Mouse (Mus musculus) right cerebral cortex, postnatal 4 days (tissue): ENCODE measurements around the gene Kdm4b.

Source experiments
- DNase-seq: peaks from one replicate; pipeline ENCODE4 v3.0.0-alpha.2; 2022

The Kdm4b gene

DNA sequence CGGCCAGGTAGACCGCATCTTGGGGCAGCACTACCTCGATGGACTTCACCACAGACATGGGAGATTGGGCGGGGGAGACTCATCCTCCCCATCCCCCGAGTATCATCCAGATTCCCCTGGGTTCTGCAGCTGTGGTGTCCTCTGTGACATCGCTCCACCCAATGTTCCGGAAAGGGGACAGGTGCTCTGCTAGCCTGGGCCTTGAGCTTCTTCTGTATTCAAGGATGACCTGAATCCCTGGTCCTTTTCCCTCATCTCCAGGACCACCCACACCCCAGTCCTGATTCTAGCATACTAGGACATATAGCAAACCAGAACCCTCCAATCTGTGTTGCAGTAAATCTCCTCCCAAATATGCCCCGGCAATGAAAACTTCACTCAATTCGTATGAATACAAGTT lies 25.7 kb upstream of the Kdm4b start, which contains the start of gene Arrdc5:
Gene Arrdc5, minus strand, starts transcription at position 101 of the 400 bp plus-strand sequence.
- DNase-seq: no peak

DNA sequence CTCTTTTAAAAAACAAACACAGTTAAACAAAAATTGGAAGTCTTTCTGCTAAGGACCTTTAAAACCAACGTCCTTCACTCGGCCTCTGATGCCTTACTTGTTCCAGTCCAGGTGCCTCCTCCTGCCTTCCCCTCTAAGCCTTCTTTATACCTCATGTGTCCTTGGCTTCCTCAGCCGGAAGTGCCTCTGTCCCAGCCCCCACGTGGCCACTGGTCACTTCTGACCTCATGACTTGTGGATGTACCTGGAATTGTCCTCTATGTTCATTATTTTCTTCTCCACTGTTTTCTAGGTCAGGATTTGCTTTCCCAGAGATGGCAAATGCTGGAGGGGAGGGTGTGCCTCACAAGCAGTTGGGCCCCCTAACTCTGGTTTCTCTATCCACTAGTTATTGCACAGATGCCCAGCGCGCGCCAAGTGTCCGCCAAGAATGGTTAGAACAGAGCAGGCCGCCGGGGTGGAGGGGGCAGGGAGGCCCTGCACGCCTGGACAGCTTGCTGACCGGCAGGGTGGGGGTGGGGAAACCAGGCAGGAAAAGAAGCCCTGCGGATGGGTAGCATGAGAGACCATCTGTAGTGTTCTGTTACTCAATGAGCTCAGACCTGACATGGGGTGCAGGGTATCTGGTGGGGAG lies 23.4 kb upstream of the Kdm4b start:
- DNase-seq: no peak

DNA sequence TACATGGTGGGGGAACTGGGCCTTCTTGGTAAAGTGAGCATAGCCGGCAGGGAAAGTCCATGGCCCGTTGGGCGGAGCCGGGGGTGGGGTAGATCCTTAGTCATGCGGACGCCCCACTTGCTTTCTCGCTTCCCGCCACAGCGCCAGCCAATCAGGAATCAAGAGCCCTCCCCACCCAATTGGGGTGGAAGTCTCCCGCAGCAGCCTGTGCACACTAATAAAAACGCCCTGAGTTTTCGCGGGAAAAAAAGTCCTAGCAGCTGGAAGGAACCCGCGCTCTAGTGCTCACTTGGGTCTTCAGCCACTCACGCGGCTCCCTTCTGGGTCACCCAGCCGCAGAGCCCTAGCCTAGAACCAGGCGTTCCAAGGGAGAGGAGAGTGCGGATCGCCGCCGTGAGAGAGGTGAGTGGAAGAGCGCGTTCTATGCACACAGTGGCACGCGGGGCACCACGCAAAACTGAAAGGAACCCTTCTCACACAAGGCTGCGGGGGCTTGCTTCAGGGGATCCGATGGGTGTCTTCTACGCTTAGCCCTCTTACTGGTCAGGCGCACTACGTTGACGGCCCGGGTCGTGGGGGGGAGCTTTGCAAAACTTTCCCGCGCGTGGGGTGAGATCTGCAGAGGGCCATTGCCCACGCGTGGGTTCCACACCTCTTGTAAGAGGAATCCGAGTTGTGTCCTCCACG lies 22.6 kb upstream of the Kdm4b start, which contains the start of gene Uhrf1:
Gene Uhrf1, plus strand, starts transcription at position 162 of the 687 bp plus-strand sequence.
- peak; percentile 37 for DNase-seq

DNA sequence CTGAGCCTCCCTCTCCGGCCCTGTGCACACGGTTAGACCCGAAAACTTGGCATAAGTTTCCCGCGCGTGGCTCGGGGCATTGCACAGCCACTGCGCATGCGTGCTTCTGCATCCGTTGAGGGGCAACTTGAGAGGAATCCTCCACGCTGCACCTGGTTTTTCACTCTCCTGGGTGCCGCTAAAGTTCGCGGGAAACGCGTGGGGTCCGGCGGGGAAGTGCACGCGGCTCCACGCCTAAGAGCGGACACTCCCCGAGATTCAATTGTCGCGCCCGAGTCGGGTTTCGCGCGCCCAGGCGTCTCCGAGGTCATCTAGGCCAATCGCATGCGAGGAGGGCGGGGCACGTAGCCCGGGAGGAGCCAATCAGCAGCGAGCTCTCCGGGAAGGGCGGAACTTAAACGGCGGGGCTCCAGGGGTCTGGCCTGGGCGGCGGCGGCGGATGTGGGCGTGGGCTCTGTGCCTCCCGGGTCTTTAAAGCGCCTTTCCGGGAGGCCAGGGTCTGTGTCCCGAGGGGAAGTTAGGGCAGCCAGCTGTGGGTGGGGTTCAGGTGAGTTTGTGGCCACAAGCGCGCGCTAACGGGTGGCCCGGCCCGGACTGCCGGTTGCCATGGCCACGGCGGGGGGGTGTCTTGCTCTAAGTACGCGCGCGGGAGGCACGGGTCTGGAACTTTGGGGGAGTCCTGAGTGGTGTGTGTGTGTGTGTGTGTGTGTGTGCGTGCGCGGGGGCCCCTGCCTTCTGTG lies 21.8 kb upstream of the Kdm4b start:
- peak; percentile 93 for DNase-seq

DNA sequence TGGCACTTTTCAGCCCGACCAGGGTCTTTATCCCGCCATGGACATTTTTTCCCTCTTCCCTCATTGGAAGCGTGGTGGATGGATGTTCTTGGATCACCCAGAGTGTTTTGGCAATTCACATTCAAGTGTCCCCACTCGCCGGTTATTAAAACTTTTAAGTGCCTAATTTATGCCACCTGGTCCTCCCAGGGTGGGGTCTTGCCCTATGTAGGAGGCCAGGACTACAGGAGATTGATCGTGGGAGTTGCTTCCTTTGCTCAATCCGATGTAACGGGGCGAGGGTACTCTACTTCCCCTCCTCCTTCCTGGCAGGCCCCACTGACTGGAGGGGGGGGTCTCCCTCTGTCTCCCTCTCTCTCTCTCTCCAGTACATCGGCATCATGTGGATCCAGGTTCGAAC lies 21.1 kb upstream of the Kdm4b start:
- no peak for DNase-seq

DNA sequence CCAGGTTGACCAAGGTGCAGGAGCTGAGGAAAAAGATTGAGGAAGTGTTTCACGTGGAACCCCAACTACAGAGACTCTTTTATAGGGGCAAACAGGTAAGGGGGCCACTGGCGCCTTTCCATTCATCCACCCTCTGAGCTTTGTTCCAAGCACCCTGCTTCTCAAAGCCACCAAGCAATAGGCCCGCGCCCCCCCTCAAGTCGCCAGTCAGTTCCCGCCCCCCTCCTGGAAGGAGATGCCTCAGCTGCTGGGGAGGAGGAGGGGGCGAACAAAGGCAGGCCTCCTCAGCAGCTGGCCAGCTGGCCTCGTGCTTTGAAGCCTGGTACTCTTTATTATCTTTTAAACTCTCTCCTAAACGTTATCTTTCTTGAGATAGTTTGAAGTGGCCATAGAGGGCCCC lies 20.7 kb upstream of the Kdm4b start:
- DNase-seq: no peak

DNA sequence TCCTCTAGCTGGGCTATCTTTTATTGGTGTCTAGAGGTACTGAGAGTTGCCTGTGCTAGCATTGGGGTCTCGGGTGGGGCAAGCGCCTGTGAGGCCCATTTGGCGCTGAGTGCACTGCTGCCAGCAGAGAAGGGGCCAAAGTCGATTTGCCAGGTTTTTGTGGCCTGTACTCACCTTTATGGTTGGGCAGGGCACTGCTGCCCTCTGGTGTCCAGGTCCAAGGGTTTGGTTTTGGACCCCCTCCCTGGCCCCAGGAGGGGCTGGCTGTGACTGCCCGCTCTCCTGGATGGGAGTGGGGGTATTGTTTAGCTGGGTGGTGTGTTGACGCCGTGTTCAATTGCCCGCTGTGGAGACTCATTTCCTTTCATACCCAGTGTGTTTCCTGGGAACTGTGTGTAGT lies 20.0 kb upstream of the Kdm4b start:
- no peak for DNase-seq

DNA sequence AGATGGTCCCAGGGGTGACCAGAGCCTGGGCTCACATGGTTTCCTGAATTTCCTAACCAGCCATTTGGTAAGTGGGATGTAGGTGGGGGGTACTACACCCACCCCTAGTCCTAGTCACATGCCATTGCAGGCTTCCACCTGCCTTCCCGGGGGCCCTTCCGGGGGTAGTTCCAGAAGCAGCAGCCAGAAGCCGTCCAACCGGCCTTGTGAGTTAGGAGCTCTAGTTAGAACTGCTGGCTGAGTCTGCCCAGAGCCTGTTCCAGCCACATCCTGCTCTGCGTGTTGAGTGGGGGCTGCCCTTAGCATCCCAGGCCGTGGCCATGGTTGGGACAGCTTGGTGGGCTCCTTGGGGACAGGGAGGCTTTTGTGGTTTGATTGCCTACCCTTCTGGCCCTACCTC lies 17.8 kb upstream of the Kdm4b start:
- DNase-seq: no peak

DNA sequence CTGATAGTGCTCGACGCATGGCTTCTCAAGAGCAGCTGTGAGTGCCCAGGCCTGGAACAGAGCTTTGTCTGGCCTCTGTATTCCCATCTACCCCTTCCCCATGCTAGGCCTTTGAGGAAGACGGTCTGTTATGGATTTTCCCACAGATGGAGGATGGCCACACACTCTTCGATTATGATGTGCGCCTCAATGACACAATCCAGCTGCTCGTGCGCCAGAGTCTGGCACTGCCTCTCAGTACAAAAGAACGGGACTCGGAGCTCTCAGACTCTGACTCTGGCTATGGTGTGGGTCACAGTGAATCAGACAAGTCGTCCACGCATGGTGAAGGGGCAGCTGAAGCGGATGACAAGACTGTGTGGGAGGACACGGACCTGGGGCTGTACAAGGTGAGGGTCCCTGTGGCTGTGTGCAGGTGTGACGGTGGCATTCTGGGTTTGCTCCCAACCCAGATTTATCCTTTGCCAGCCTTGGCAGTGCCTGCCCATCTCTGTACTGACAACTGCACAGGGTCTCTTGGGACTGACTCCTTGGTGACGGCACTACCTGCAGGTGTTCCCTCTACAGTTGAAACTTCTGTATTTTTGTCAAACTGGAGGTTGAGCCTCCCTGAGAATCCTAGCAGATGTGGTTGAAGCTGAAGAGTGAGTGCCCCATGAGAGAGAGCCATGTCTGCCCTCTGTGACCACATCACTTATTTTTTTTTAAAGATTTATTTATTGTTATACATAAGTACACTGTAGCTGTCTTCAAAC lies 16.5 kb upstream of the Kdm4b start:
- DNase-seq: no peak

DNA sequence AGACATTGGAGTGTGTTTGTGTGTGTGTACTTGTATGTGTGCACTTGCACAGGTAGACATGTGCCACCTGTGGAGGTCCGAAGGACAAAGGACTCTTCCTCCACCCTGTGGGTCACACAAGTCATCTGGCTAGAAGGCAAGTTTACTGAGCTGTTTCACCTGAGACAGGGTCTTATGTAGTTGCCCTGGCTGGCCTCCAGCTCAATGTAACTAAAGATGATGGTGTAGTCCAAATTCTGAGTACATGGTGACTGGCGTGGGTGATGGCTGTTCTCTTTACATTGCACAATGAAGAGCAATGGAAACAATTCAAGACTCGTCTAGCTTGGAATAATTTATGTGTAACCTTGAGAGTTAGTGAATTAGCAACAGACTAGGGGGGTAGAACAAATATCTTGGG lies 1.4 kb upstream of the Kdm4b start:
- no peak for DNase-seq

DNA sequence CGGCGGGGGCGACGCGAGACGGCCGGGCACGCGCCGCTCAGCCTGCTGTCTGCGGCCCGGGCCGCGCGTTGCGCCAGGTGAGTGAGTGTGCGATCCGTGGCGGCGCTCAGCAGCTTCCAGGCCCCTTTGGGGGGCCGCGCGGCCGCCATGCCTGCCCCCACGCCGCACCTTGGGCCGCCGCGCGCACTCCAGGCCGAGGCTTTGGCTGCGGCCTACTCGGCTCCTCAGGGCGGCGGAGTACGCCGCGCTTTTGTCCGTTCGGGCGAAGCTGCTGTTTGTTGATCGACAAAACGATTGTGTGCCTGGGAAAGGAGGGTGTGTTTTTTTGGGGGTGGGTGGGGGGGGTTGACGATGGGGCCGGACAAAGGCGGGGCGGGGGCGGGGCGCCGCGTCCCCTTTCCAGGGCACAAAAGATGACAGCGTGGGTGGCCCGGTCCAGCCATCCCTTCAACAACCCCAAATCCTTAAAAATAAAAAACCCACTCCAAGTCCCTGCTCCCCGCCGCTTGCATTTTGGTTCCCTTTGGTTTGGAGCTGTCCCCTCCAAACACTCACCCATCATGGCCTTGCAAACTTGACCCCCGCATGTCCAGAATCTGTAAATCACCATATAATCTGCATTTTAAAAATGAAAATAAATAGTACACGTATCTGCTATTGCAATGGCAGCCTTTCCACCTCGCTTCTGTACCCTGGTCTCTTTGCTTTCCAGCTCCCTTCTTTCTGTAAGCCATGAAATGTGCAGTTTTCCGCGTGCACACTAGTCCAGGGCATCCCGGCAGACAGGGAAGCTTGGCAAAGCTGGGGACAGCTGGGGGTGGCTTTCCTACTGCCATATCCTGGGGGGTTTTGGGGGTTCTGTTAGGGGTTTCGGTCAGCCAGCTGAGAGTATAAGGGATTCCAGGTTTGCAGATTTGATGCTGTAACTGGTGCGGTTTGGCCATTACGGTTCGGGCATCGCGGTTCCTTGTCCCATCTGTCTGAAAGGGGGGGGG lies 588 bp downstream of the Kdm4b start:
- DNase-seq: peak; percentile 49

DNA sequence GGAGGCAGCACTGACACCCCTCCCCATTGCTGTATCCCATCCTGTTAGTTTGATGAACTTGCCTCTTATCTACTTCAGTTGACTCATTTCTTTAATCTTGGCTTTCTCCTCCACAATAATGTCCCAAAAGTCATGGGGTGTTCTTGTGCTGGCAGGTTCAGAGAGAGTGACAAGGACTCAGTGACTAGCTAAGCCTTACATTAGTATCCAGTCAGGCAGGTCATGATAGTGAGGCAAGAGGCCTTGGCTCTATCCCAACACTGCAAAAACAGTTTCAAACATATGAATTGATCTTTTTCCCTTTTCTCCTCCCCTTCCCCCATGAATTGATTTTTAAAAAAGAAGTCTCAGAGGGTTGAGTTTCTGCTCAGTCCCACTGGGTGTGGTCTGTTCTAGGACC lies 3.4 kb downstream of the Kdm4b start:
- DNase-seq: no peak

DNA sequence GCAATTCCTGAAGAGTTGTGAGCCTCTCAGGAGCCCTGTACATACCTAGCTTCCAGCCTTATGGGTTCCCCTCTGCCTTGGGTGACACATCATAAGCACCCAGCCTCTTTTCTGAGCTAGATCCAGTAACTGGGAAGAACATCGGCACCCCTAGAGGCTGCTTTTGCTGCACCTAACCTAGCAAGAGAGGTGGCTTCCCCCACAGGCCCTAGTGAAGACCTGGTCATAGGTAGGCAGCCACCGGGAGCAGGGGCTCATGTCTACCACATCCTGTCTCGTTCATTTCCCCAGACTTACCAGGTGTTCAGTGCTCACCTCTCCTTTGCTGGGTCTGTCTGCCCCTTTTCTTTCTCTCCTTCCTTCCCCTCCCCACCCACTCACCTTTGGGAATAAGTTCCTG lies 4.5 kb downstream of the Kdm4b start:
- DNase-seq: no peak

DNA sequence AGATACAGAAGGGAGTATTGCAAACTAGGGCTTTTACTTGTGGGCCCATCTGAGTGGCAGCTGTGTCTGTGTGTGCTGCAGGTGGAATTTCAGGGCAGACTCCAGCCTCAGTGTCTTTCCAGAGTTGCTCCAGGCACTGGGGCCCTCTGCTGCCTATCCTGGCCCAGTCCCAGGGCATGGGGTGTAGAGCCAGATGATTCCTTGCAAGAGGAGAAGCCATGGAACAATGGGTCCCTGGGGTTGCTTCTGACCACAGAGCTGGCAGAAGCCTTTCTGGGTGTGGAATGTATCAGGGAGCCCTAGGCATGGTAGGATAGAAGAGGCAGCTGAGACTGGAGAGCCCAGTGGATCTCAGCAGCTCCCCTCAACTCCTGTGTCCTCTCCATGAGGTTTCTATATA lies 5.4 kb downstream of the Kdm4b start:
- no peak for DNase-seq

DNA sequence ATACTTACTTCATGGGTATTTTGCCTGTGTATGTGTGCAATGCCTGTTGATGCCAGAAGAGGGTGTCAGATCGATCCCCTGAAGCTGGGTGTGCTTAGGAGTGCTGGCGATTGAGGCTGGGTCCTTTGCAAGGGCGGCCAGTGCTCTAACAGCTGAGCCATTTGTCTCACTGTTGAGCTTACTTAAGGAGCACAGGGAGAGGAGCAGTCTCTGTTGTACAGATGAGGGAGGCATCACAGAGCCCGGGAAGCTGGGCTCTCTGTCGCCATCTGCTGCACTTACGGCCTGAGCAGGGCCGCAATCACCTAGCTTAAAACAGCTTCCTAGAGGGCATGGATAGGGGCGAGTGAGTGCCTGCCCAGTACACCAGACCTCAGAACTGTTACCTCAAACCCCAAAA lies 7.1 kb downstream of the Kdm4b start:
- no peak for DNase-seq

DNA sequence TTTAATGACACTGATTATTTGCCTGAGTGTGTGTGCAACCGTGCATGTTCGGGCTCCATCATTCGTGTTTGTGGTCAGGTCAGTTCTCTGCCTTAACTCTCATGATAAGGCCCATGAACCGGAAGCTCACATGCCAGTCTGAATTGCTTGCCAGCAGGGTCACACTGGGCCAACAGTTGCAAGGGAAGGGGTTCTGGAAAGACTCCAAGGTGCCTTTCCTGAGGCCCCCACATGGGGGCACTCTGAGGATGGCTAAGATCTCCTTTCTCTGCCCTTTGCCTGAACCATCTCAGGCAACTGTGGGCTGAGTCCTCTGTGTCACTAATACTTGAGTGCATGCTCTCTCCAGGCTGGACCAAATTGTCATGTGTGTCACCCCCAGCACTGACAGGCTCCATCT lies 11.3 kb downstream of the Kdm4b start:
- no peak for DNase-seq

DNA sequence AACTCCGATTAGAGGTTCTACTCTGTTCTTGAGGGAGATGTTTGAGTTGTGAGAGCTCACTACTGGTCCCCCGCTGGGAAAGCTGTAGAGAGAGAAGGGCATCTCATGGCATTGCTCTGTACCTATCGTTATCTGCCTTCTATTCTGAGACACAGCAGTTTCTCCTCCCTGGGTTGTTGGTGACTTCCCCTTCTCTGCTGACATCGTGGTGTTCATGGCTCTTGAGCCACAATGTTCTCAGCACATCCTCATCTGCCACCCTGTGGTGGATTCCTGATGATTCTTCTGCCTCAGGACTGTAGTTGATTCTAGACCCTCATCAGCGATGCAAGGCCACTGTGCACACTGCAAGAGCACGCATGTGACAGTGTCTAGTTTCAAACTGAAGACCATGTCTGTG lies 11.9 kb downstream of the Kdm4b start:
- DNase-seq: no peak

DNA sequence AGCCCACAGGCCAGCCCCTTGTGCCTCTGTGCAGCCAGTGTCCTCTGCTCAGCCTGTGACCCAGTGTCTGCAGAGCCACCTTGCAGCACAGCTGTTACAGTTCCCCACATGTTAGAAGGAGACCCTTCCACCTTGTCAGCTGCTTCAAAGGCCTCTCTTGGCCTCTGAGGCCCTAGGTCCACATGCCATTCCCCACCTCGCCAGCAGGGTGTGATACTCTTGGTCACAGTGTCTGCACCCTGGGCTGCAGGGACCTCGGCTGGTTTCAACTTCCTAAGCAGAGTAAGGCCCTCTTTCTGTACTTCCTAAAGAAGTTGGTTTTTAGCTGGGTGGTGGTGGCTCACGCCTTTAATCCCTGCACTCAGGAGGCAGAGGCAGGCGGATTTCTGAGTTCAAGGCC lies 13.0 kb downstream of the Kdm4b start:
- peak; percentile 26 for DNase-seq

DNA sequence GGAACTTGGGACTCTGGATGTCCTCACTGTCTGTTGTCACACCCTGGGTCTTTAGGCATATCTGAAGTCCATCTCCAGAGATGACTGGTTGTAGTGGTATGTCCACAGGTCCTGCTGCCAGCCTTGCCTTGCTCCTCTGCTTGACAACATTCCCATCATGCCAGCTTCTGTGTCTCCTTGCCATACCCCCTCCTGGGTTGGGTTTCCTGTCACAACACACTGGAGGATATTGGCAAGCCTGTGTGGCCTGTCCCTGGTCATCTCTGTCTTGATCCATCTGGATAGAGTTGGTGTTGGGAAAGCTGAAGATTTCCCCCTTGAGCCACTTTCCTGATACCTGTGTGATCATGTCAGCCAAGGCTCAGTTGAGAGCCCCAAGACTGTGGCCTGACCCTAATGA lies 14.9 kb downstream of the Kdm4b start:
- DNase-seq: no peak

DNA sequence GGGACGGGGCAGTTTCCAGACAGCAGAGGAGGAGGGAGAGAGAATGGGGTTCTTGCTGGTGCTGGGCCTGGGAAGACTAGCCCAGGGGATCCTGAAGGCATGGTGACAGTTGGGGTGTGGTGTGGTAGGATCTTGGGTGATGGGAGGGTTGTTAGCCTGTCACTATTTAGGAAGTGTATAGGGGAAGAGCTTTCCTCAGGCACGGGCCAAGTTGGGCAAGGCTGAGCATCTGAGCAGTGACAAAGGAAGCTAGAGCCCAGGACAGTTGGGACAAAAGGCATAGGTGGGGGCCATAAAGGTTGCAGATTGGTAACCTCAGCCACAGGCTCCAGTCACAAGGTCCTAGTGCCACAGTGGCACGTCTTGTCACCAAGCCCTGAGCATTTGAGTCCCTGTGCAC lies 17.6 kb downstream of the Kdm4b start:
- no peak for DNase-seq

DNA sequence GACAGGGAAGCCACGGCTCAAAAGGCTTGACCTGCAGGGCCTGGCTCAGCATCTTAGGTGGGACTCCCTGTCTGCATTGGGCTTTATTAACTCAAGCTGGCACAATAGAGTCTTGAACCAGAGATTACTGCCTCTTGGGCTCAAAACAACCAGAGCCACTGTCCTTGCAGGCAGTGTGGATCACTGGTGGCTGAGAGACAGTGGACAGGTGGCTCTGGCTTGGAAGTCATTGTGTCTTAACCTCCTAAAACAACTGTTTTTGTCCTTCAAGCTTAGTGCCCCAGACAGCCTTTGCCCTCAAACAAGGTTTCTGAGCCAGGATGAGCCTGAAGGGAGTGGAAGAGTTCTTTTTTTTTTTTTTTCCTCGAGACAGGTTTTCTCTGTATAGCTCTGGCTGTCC lies 19.5 kb downstream of the Kdm4b start:
- no peak for DNase-seq

DNA sequence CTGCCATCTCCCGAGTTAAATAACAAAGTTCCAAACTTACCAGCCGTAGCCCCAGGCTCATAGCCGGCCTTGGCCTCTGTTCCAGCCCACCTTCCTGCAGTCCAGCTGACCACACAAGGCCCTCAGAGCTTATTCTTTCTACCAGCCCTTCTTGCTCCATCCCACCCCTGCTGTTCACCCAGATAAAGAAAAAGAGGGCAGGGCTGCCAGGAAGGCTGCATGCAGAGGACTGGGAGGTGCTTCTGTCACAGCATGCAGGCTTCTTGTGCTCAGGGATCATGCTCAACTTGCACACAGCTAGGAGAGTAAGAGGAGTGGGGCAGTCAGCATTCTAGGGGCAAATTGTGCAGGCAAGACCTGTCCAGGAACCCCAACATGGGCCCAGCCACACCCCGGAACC lies 22.3 kb downstream of the Kdm4b start:
- DNase-seq: no peak
